Mouse (Mus musculus) ES-Bruce4 (cell line): ENCODE data around the gene Mab21l3.

Experiments used
- CTCF ChIP-seq: IDR thresholded peaks from one replicate; pipeline ENCODE4 v1.8.1; 2011; ENCODE audit warnings: low read depth, low read length
- EP300 ChIP-seq: IDR thresholded peaks from 2 replicates; pipeline ENCODE4 v1.6.1; 2011; ENCODE audit warnings: low read depth, low read length; ENCODE audit not compliant: insufficient read depth
- POLR2A ChIP-seq: IDR thresholded peaks from one replicate; pipeline ENCODE4 v1.8.1; 2011; ENCODE audit warnings: low read length; ENCODE audit not compliant: insufficient read depth

- TF ChIP-seq CTCF, result no peak
- TF ChIP-seq POLR2A, result no peak
- TF ChIP-seq EP300, result no peak
Measured at GRCm38 (mm10) chr3:101836532-101836931, 12.2 kb downstream of the Mab21l3 start.
